Mouse (Mus musculus): ENCODE data around the gene Erich6.

DNA sequence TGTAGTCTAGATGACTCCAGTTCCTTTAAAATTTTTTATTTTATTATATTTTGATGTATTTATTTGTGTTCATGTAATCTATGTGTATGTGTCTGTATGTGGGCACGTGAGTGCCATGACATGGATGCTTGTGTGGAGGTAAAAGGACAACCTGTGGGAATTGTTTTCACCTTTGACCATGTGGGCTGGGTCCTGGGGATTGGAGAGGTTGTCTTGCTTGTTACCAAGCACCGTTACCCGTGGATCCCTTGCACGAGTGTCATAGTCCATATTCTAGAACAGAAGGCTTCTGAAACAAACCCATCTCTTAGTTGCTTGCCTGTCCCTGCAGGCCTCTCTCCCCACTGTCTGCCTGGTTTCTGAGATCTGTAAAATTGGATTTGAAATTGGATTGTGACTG lies 23.6 kb upstream of the Erich6 start:
- no peak for TF ChIP-seq CTCF (IDR thresholded peaks at IDR 0.05)
- no peak for TF ChIP-seq EP300 (IDR thresholded peaks at IDR 0.05)

Measured in lung, postnatal 0 days (tissue).